Mouse (Mus musculus): ENCODE measurements around the gene Olfr319.
"Not testable (repeated sequence)": the region's sequence is repeated elsewhere in the genome, so short reads cannot be mapped to it uniquely, and the experiment has no call there.

The Olfr319 gene

GRCm38 (mm10) chr11:58698862-58699261, at the start of gene Olfr319:
TSS of gene Olfr319 (plus strand) at chr11:58699162.
- no peak for DNase-seq (ENCODE audit: low spot score)

DNA sequence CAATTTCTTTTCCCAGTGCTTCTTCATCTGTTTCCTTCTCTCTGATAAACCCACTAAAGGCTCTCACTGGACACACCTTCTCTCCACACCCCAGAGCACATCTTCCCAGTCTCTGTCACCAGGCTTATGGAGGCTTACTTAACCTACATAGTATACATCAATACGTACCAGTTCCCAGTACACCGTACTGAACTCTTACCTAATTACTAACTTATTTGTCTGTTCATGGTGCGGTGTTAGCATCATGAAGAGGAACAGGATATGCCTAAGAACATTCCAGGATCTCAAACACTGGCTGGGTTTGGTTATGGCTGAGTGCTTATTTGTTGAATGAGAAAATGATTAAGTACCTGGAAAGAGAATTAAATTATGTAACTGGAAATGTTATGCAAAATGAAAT, 43.8 kb upstream of the Olfr319 start:
- no peak for DNase-seq (ENCODE audit: low spot score)

DNA sequence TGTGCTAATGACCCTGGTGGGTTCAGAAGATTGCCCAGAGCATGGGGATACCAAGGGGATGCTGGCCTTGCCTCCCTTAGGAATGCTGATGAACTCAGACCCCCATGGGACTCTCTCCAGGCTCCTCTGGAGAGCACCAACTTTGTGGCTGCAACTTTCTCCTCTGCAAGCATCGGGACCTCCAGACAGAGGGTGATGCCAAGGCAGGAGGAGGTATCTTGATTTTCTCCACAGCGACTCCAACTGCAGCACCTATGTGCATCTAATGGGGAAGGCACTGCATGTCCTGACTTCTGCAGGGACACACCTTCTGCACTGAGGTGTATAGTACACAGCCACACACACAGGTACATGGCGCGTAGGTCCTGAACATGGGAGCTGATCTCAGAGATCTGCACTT, 40.4 kb upstream of the Olfr319 start, which contains the start of gene Olfr322:
Olfr322 (plus strand) TSS at position 187 of the 400 bp plus-strand sequence.
- no peak for DNase-seq (ENCODE audit: low spot score)

DNA sequence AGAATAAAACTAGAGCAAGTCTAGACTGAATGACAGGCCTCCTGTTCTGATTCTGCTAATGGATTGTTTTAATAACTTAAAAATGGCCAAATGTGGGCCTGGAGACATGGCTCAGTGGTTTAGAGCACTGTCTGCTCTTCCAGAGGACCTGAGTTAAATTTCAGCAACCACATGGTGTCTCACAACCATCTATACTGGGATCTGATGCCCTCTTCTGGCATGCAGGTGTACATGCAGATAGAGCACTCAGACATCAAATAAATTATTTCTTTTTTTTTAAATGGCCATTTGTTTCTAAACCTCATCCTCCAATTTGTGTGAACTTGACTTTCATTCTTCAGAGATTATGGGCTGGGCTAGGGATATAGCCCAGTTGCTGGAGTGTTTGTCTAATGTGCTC, 29.7 kb upstream of the Olfr319 start:
- DNase-seq (ENCODE audit: low spot score): no peak

DNA sequence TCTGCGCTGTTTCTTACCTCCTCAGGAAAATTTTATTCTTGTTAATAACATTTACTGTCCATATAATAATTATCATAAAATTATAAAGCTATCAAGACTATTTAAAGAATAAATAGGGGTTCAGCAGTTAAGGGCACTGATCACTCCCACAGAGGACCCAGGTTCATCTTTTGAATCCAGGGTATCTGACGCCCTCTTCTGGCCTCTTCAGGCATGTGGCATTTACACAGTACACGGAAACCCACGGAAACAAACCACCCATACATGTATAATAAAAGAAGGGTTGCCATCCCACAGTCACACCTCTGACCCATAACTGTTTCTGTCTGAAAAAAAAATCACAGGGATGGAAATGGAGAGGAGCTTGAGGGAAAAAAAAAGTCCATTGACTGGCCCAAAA, 27.1 kb upstream of the Olfr319 start:
- DNase-seq (ENCODE audit: low spot score): no peak

GRCm38 (mm10) chr11:58680799-58681198, 18.2 kb upstream of the Olfr319 start, which contains the start of gene Olfr320:
TSS of gene Olfr320 (plus strand) at chr11:58681099.
- DNase-seq (ENCODE audit: low spot score): no peak

DNA sequence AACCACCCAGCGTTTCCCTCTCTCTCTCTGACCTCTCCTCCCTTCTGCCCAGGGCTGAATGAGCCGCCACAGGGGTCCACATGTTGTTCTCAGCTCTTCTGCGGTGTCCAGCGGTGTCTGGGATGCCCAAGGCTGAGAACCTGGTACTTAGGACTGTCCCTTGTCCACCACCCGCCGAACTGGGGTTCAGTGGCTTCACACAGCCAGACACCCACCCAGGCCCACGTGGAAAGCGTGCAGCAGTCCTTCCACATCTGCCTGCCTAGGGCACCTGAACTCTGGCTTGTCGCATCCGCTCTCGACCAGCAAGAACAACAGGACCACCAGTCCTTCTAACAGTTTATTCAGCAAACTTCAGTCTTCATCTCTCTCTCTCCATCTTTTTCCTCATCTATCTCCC, 10.1 kb downstream of the Olfr319 start:
- DNase-seq (ENCODE audit: low spot score): no peak

GRCm38 (mm10) chr11:58717723-58718122, 18.8 kb downstream of the Olfr319 start:
- DNase-seq (ENCODE audit: low spot score): not testable (repeated sequence)

DNA sequence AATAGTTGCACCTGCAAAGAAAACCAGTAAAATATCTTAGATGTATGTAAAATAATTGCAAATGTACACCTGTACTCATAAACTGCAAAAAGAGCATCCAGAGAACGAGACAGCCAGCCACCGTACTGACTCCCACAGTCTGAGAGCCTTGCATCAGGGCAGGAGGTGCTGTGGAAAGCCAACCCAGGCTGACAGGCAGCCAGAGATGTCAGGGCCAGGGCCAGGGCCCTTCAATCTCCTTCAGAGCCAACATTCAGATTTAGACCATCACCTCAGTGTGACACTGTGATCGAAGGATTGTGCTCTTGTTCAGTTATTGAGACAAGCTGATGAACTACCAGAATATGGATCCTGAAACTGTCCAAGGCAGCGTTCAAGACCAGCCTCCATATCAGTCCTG, 20.7 kb downstream of the Olfr319 start:
- no peak for DNase-seq (ENCODE audit: low spot score)

GRCm38 (mm10) chr11:58723914-58724313, 25.0 kb downstream of the Olfr319 start, which contains the start of gene Olfr318:
TSS of gene Olfr318 (minus strand) at chr11:58724014.
- DNase-seq (ENCODE audit: low spot score): no peak

DNA sequence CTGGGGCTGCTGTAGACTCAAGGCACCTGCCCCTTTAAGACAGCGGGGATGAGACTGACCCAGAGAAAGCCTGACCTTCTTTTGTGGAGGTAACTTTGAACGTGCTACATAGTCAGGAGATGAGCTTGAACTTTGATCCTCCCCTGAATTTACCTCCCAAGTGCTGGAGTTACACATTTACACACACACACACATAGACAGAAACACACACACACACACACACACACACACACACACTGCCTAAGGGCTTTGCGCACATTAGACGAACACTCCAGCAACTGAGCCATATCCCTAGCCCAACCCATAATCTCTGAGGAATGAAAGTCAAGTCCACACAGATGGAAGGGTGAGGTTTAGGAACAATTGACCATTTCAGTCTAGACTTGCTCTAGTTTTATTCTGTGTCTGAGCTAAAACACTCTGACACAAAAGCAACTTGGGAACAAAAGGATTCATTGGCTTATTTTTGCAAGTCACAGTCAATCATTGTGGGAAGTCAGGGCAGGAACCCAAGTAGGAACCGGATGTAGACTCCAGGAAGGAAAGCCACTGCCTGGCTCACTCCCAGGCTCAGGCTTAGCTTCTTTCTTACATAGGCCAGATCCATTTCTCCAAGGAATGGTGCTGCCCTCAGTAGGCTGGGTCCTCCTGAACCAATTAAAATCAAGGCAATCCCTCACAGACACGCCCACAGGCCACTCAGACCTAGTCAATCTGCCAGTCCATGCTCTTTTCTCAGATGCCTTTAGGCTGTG, 29.1 kb downstream of the Olfr319 start:
- not testable (repeated sequence) for DNase-seq (ENCODE audit: low spot score)

- no peak for DNase-seq (ENCODE audit: low spot score)
Measured at GRCm38 (mm10) chr11:58733372-58733771, 34.4 kb downstream of the Olfr319 start.

GRCm38 (mm10) chr11:58738792-58739262, 39.9 kb downstream of the Olfr319 start, which contains the start of gene Olfr317:
TSS of gene Olfr317 (minus strand) at chr11:58739212.
- DNase-seq (ENCODE audit: low spot score): no peak

- DNase-seq (ENCODE audit: low spot score): not testable (repeated sequence)
Measured at GRCm38 (mm10) chr11:58751096-58751495, 52.1 kb downstream of the Olfr319 start.

DNA sequence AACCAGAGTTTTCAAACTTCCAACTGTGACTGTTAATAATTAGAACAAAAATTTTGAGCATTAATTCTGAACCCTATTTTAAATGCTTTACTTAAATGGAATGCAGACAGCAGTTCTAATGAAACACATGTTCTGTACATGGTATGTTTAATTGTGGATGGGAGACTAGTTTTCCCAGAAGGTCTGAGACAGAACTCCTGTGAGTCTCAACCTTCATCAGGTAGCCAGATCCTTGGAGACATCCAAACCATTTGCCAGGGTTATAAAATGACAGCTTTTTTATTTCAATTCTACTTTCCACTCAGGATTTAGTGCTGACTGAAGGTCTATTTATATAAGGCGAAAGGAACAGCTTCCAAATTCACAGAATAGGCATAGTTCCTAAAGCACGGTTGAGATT, 53.5 kb downstream of the Olfr319 start, which contains the start of gene Olfr316:
Olfr316 (plus strand) TSS at position 301 of the 400 bp plus-strand sequence.
- DNase-seq (ENCODE audit: low spot score): no peak

Measured in lung, postnatal 25 days (tissue).